Mouse (Mus musculus): ENCODE measurements around the gene Gata2. TPM values are rescaled to one million over a fixed set of nuclear protein-coding genes. Genes with fewer than 3 reads are reported as not detected.

Gene Gata2
- polyA plus RNA-seq, 1 experiment from 2014 or later = 31.6 TPM

- Histone ChIP-seq H3K4me3 (ENCODE audit: low read depth, low read length) (no peak overlapping the region), H3K4me2 (ENCODE audit: low read depth, low read length) (no peak overlapping the region), H3K36me3 (ENCODE audit: control insufficient read depth, insufficient read depth, low read length) (no peaks in the 10 kb centered on the region), H3K27me3 (replicated peaks; ENCODE audit: control insufficient read depth, insufficient read depth, low read length) (no peaks in the 10 kb centered on the region), H3K27ac (replicated peaks; ENCODE audit: low read depth, low read length) (no peak overlapping the region), H3K4me1 (ENCODE audit: control insufficient read depth, insufficient read depth, low read length) (no peaks in the 10 kb centered on the region), H3K9ac (ENCODE audit: low read depth, low read length) (no peak overlapping the region), H3K9me3 (ENCODE audit: control insufficient read depth, low read length) (no peaks in the 10 kb centered on the region)
- no peak for DNase-seq (ENCODE audit: low spot score)
- ATAC-seq (ENCODE audit: low read depth) = no peak
- 83% methylated on average over 5 of the region's 5 CpGs for WGBS
These were observed 34.9 kb upstream of the Gata2 start for GRCm38 (mm10) chr6:88158790-88159189.

- DNase-seq (ENCODE audit: low spot score) (no peak), ATAC-seq (ENCODE audit: low read depth) (no peak)
- H3K4me2 ChIP-seq (ENCODE audit: low read depth, low read length) = no peak overlapping the region
- no peaks in the 10 kb centered on the region for H3K9me3 ChIP-seq (ENCODE audit: control insufficient read depth, low read length)
- no peak overlapping the region for H3K4me3 ChIP-seq (ENCODE audit: low read depth, low read length)
- H3K36me3 ChIP-seq (ENCODE audit: control insufficient read depth, insufficient read depth, low read length) = no peaks in the 10 kb centered on the region
- no peak overlapping the region for H3K27ac ChIP-seq (replicated peaks; ENCODE audit: low read depth, low read length)
- no peaks in the 10 kb centered on the region for H3K27me3 ChIP-seq (replicated peaks; ENCODE audit: control insufficient read depth, insufficient read depth, low read length)
- WGBS = 93% methylated on average over 7 of the region's 9 CpGs
- H3K9ac ChIP-seq (ENCODE audit: low read depth, low read length) = no peak overlapping the region
- H3K4me1 ChIP-seq (ENCODE audit: control insufficient read depth, insufficient read depth, low read length) = no peaks in the 10 kb centered on the region
These were observed 27.6 kb upstream of the Gata2 start for GRCm38 (mm10) chr6:88166054-88166453.

GRCm38 (mm10) chr6:88174191-88174590 is 19.5 kb upstream of the Gata2 start:
- WGBS = 95% methylated on average over 3 of the region's 3 CpGs

GRCm38 (mm10) chr6:88174676-88175075 is 19.0 kb upstream of the Gata2 start:
- ATAC-seq (ENCODE audit: low read depth) (no peak), DNase-seq (ENCODE audit: low spot score) (no peak)
- Histone ChIP-seq H3K9ac (ENCODE audit: low read depth, low read length) (no peak overlapping the region), H3K27me3 (replicated peaks; ENCODE audit: control insufficient read depth, insufficient read depth, low read length) (no peaks in the 10 kb centered on the region), H3K27ac (replicated peaks; ENCODE audit: low read depth, low read length) (no peak overlapping the region), H3K4me1 (ENCODE audit: control insufficient read depth, insufficient read depth, low read length) (no peaks in the 10 kb centered on the region), H3K9me3 (ENCODE audit: control insufficient read depth, low read length) (peaks cover 22% of the 10 kb centered on the region), H3K4me2 (ENCODE audit: low read depth, low read length) (no peak overlapping the region), H3K4me3 (ENCODE audit: low read depth, low read length) (no peak overlapping the region), H3K36me3 (ENCODE audit: control insufficient read depth, insufficient read depth, low read length) (no peaks in the 10 kb centered on the region)
- 91% methylated on average over 2 of the region's 2 CpGs for WGBS

More at GRCm38 (mm10) chr6:88174191-88174590, 19.5 kb upstream of the Gata2 start:
- Histone ChIP-seq H3K27ac (replicated peaks; ENCODE audit: low read depth, low read length) (no peak overlapping the region), H3K4me3 (ENCODE audit: low read depth, low read length) (no peak overlapping the region), H3K36me3 (ENCODE audit: control insufficient read depth, insufficient read depth, low read length) (no peaks in the 10 kb centered on the region), H3K4me2 (ENCODE audit: low read depth, low read length) (no peak overlapping the region), H3K9ac (ENCODE audit: low read depth, low read length) (no peak overlapping the region), H3K9me3 (ENCODE audit: control insufficient read depth, low read length) (peaks cover 22% of the 10 kb centered on the region), H3K4me1 (ENCODE audit: control insufficient read depth, insufficient read depth, low read length) (no peaks in the 10 kb centered on the region), H3K27me3 (replicated peaks; ENCODE audit: control insufficient read depth, insufficient read depth, low read length) (no peaks in the 10 kb centered on the region)
- DNase-seq (ENCODE audit: low spot score) (no peak), ATAC-seq (ENCODE audit: low read depth) (no peak)

- Histone ChIP-seq H3K27me3 (replicated peaks; ENCODE audit: control insufficient read depth, insufficient read depth, low read length) (peaks cover 26% of the 10 kb centered on the region), H3K4me2 (ENCODE audit: low read depth, low read length) (no peak overlapping the region), H3K36me3 (ENCODE audit: control insufficient read depth, insufficient read depth, low read length) (no peaks in the 10 kb centered on the region), H3K27ac (replicated peaks; ENCODE audit: low read depth, low read length) (no peak overlapping the region), H3K9me3 (ENCODE audit: control insufficient read depth, low read length) (no peaks in the 10 kb centered on the region), H3K4me1 (ENCODE audit: control insufficient read depth, insufficient read depth, low read length) (0 out of 2 replicates have a peak, but pooled peaks cover under 1% of the 10 kb centered on the region), H3K9ac (ENCODE audit: low read depth, low read length) (no peak overlapping the region), H3K4me3 (ENCODE audit: low read depth, low read length) (no peak overlapping the region)
- ATAC-seq (ENCODE audit: low read depth) (no peak), DNase-seq (ENCODE audit: low spot score) (no peak)
- 60% methylated on average over 4 of the region's 4 CpGs for WGBS
These were observed 9.0 kb upstream of the Gata2 start for GRCm38 (mm10) chr6:88184671-88185070.

GRCm38 (mm10) chr6:88188148-88188547 is 5.5 kb upstream of the Gata2 start:
- Histone ChIP-seq H3K9ac (ENCODE audit: low read depth, low read length) (no peak overlapping the region), H3K9me3 (ENCODE audit: control insufficient read depth, low read length) (no peaks in the 10 kb centered on the region), H3K4me1 (ENCODE audit: control insufficient read depth, insufficient read depth, low read length) (0 out of 2 replicates have a peak, but pooled peaks cover 9% of the 10 kb centered on the region), H3K27ac (replicated peaks; ENCODE audit: low read depth, low read length) (no peak overlapping the region), H3K36me3 (ENCODE audit: control insufficient read depth, insufficient read depth, low read length) (no peaks in the 10 kb centered on the region), H3K4me3 (ENCODE audit: low read depth, low read length) (no peak overlapping the region), H3K27me3 (replicated peaks; ENCODE audit: control insufficient read depth, insufficient read depth, low read length) (peaks cover 61% of the 10 kb centered on the region), H3K4me2 (ENCODE audit: low read depth, low read length) (no peak overlapping the region)
- ATAC-seq (ENCODE audit: low read depth) = no peak
- WGBS = 75% methylated on average over 6 of the region's 6 CpGs
- no peak for DNase-seq (ENCODE audit: low spot score)

GRCm38 (mm10) chr6:88189312-88190042 is 4.2 kb upstream of the Gata2 start:
- ATAC-seq (ENCODE audit: low read depth) = peak; percentile 73
- no peaks in the 10 kb centered on the region for H3K36me3 ChIP-seq (ENCODE audit: control insufficient read depth, insufficient read depth, low read length)
- H3K4me2 ChIP-seq (ENCODE audit: low read depth, low read length) = peak overlapping the region; percentile 90
- DNase-seq (ENCODE audit: low spot score) = peak; percentile 75
- no peaks in the 10 kb centered on the region for H3K9me3 ChIP-seq (ENCODE audit: control insufficient read depth, low read length)
- no peak overlapping the region for H3K27ac ChIP-seq (replicated peaks; ENCODE audit: low read depth, low read length)
- 0 out of 2 replicates have a peak, but pooled peaks cover 9% of the 10 kb centered on the region for H3K4me1 ChIP-seq (ENCODE audit: control insufficient read depth, insufficient read depth, low read length)
- 0 out of 2 replicates have a peak overlapping the region, but pooled peaks have one; percentile 42 for H3K9ac ChIP-seq (ENCODE audit: low read depth, low read length)
- peaks cover 74% of the 10 kb centered on the region for H3K27me3 ChIP-seq (replicated peaks; ENCODE audit: control insufficient read depth, insufficient read depth, low read length)
- peak overlapping the region; percentile 54 for H3K4me3 ChIP-seq (ENCODE audit: low read depth, low read length)
- 1% methylated on average over 50 of the region's 56 CpGs for whole genome bisulfite sequencing

GRCm38 (mm10) chr6:88190043-88190309 is 3.7 kb upstream of the Gata2 start:
- ATAC-seq (ENCODE audit: low read depth) = no peak
- Histone ChIP-seq H3K9me3 (ENCODE audit: control insufficient read depth, low read length) (no peaks in the 10 kb centered on the region), H3K27me3 (replicated peaks; ENCODE audit: control insufficient read depth, insufficient read depth, low read length) (peaks cover 79% of the 10 kb centered on the region), H3K4me1 (ENCODE audit: control insufficient read depth, insufficient read depth, low read length) (0 out of 2 replicates have a peak, but pooled peaks cover 9% of the 10 kb centered on the region), H3K4me3 (ENCODE audit: low read depth, low read length) (peak overlapping the region; percentile 54), H3K4me2 (ENCODE audit: low read depth, low read length) (peak overlapping the region; percentile 90), H3K36me3 (ENCODE audit: control insufficient read depth, insufficient read depth, low read length) (no peaks in the 10 kb centered on the region), H3K27ac (replicated peaks; ENCODE audit: low read depth, low read length) (no peak overlapping the region), H3K9ac (ENCODE audit: low read depth, low read length) (0 out of 2 replicates have a peak overlapping the region, but pooled peaks have one; percentile 42)
- 2% methylated on average over 13 of the region's 13 CpGs for WGBS
- DNase-seq (ENCODE audit: low spot score) = no peak
